Mouse (Mus musculus) urinary bladder, adult 18-20 months (tissue): ENCODE data around the gene Myo1g.
"Not testable (repeated sequence)": the region's sequence is repeated elsewhere in the genome, so short reads cannot be mapped to it uniquely, and the experiment has no call there.

Source experiments
- DNase-seq, 2 experiments: peaks; one replicate each; pipeline ENCODE4 v3.0.0; 2022; ENCODE audit warnings: low spot score in 2 of 2, mixed read lengths in 2 of 2

Myo1g gene

DNA sequence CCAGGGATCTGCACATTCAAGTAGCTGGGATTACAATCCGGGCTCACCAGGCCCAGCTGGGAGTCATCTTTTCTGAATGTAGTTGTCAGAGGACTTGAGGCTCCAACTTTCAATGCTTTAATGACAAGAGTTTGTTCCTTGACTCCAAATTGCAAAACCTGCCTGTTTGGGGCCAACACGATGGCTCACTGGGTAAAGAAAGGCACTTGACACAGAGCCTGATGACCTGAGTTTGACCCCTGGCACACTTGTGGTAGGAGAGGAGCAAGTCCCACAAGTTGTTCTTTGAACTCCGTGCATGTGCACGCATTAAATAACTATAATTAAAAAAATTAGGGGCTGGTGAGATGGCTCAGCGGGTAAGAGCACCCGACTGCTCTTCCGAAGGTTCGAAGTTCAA is 9.2 kb upstream of the Myo1g start:
- DNase-seq: peak in 1 of 2 experiments; percentile 33

DNA sequence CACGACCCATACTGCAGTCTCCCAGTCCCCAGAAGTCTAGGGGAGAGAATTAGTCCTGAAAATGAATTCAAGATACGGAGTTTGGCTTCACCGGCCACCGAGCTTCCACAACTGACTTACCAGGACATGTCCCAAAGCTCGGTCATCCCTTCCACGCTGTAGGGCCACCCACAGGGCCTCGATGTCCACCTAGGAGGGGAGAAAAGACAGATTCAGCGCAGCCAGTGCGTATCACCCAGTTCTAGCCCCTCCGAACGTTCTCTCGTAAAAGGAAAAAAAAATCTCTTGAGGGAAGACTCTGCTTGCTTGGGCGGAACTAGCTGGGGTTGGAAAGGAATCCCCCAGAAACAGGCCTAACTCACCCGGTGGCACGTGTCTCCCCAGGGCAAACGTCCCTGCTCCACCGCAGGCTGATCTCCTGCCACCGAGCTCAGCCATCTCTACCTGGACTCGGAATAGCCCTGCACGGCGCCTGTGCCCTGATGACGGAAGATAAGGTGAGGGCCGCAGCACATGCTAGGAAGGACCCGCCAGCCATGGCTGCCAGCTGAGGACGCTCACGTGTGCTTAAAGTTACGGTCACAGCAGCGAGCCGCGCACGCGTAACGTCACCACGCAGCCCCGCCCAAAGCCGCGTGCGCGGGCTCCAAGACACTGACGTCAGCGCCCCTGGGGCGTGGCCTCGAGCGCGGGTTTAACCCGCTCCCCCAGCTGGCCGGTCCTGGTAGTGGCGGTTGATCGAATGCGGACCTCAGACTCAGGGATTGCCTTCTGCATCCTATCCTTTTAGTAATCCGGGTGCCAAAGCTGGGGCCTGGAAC is 7.6 kb upstream of the Myo1g start:
- DNase-seq: peak; percentile 94 to 98

DNA sequence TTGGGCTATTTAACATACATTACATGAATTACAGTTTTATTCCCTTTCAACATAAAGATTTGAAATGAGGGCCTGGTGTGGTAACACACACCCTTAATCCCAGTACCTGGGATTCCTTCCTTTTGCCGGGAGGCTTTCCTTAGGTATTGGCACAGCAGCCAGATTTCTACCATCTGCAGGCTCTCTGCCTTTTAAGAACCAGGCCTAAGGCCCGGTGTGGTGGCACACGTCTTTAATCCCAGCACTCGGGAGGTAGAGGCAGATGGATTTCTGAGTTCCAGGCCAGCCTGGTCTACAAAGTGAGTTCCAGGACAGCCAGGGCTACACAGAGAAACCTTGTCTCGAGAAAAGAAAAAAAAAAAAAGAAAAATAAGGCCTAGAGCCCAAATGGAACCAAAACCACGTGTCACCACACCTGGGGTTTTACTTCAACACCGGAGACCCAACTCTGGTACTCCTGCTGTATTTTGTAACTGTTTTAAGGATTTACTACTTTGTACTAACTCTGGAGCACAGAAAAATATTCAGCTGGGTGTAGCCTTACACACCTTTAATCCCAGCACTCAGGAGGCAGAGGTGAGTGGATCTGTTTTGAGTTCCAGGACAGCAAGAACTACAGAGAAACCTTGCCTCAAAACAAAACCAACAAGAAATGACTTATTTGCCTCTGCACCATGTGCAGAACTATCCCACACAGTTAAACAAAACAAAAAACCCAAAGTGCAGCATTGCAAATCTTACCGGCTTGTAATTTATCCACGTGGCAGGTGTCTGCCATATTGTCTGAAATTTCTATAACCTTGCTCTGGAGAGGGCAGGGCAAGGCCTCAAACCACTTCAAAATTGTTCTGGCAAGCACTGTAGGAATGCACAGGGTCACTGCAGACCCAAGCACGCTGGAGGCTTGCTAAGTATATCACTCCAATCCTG is 6.8 kb upstream of the Myo1g start:
- no peak for DNase-seq

DNA sequence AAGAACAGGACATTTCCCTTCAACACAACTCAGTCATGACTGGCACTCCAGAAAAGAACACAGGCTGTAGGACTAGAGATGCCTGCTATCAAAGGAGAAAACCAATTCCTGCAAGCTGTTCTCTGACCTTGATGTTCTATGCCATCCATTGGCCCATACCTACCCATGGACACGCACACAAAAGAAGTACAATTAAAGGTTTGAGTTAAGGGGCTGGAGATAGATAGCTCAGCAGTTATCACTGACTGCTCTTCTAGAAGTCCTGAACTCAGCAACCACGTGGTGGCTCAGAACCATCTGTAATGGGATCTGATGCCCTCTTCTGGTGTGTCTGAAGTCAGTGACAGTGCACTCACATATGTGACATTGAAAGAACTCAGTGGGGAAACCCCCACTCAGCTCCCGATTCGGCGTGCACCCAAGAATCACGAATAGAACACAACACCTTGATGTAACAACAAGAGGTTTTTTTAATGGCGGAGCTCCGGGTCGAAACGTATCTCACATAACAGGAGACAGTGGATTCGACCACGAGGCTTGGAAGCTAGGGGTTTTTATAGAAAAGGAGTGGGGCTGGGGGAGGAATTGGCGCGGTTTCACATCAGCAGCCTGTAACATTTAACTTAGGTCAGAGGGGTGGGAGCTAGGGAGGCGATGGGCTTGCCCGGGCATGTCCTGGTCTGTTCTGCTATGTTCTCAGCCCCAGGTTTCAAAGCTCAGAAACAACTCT is 5.9 kb upstream of the Myo1g start:
- not testable (repeated sequence) for DNase-seq

DNA sequence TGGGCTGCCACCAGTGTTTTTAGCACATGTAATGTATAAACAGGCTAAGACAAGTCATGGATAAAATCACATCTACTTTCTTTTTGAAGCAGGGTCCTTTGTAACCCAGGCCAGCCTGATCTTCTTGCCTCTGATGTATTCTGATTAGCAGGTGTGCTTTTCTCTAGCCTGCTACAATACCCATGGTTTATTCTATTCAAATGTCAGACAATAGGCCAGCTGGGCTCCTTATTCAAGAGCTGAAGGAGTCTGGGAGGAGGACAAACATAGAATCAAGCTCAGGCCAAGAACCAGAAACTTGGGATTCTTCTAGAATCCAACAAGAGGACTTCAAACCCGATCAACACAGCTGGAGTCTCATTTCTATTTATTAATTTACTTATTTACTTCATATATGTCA is 4.5 kb upstream of the Myo1g start:
- no peak for DNase-seq

DNA sequence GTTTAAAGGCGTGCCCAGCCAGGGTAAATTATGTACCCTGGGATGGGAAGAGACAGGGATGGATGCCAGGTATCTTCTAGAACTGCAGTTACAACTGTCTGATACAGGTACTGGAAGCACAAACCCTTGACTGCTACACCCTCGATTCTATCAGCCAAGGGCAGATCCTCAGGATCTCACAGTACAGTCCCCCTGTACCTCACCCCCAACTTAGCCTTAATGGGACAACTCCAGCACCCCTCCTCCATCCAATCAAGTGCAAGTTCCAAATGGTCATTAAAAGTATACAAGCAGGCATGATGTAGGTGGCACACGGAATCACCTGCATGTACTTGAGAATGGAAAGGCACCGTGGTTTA is 4.1 kb upstream of the Myo1g start:
- no peak for DNase-seq

DNA sequence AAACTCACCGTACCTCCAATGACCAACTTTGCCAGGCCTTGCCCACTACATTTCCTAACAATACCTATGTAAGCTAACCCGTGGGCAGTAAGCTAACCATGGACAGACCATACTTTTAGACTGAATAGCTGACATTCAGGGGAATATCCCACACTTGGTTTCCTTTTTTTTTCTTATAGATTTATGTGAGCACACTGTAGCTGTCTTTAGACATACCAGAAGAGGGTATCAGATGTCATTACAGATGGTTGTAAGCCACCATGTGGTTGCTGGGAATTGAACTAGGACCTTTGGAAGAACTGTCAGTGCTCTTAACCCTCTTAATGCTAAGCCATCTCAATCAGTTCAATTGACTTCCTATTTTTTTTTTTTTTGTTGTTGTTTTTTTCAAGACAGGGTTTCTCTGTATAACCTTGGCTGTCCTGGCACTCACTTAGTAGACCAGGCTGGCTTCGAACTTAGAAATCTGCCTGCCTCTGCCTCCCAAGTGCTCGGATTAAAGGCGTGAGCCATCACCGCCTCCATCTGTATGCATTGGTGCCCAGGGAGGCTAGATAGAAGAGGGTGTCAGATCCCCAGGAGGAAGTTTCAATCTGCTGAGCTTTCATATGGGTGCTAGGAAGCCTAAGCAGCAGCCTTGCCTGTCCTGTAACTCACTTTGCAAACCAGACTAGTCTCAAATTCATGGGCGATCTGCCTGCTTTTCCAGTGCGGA is 3.6 kb upstream of the Myo1g start:
- DNase-seq: no peak

GRCm38 (mm10) chr11:6523662-6524088 is 2.9 kb upstream of the Myo1g start:
- DNase-seq: no peak

DNA sequence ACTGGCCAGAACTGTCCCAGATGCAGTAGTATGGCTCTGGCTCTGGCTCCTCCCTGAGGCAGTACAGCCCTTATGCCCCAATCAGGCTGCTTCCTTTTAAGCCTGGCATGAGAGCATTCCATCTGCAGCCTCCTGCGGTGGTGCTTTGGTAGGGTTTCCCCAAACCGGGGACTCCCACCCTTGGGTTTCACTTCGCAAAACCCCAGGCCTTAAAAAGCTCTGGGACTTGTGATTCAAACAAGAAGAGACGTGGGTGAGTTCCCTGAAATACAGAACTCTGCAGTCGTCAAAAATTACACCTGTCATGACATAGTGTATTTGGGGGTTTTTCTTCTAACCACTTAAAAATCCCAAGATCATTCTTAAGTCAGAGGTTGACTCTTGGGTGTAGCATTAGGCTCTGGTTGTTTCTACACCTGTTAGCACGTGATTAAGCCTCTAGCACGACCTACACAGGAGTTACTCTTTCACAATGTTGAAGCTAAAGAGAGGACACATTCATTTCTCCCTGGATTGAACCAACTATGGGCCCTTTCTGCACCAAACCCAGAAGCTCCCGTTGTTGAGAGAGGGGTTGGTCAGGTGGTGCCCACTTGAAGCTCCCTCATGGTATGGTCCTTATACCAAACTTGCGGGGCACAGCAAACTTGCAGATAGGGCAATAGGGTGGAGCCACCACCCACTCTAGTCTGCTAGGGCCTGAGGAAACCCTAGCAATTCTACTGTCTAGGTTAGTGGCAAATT is 2.2 kb upstream of the Myo1g start:
- no peak for DNase-seq

DNA sequence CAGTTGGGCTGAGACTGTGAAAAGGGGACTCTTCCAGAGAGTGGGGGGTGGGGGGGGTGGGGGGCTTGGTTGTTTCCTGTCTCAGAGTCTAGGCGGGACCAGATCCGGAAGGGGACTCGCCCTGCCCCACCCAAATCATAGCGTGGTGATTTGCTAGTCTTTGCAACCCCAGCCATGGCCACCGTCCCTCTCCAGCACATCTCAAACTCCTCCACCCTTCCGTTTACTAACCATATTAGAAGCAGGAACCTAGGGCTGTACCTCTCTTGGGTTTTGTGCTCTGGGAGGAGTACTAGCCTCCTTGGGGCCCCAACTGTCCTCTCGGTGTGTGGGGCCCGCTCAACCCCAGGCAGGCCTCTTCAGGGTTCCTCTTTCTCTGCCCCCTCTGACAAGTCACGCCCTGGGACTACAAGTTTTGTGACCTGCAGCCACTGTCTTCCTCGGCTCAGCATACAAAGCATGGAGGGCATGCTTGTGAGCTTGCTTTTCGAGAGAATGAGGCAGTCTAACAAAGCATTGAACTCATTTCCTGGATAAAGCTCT is 1.2 kb downstream of the Myo1g start:
- DNase-seq: no peak

DNA sequence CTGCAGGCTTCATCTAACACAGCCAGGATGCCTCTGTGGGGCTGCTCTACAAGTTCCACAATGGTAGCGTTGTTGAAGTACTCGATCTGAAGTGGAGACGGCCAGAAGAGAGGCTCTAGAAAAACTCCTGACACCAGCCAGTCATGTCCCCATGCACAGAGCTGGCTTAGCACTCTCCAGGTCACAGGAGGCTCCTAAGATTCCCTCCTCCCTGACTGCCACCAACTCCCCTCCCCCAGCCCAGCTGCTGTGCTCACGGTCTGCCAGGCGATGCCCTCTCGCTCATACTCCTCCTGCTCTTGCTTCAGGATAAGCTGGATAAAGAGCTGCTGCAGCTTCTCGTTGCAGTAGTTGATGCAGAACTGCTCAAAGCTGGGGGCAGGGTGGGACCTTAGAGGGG is 5.9 kb downstream of the Myo1g start:
- DNase-seq: no peak

DNA sequence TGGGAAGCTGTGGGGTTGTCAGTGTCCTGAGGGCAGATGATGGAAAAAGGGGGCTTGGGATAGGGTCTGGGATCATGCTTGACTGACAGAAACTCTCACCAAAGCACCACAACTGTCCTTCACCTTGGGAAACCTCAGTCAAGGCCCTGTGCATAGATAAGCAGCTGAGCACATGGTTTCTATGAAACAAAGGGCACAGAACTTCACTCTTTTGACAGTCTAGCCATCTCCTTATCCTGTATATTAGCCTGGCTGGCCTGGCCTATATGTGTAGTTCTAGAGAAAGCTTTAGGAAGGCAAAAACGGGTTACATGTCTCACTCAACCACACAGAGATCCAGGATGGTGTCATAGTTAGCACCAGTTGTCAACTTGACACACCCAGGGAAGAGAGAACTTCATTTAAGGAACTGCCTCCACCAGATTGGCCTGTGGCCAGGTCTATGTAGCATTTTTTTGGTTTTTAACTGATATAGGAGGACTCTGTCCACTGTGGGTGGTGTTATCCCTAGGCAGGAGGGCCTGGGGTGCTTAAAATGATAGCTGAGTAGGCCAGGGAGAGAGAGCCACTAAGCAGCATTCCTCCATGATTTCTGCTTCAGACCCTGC is 12.4 kb downstream of the Myo1g start:
- DNase-seq: no peak

DNA sequence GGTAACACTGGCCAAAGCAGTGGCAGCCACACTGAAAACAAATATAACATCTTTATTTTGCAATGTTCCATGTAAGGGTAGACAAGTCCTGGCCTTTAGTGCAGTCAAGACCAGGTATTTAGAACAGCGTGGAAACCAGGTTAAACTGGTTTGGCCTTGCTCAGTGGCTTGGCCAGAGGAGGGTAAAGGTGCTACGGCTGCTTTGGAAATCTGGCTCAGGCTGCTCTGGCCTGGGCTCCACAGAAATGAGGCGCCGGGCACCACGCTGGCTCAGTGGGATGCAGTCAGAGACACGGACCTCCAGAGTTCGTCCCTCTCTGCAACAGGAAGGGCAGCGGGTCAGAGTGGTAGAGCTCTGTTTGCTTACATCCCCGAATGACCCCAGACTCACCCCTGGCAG is 14.2 kb downstream of the Myo1g start:
- DNase-seq: peak; percentile 37 to 60

DNA sequence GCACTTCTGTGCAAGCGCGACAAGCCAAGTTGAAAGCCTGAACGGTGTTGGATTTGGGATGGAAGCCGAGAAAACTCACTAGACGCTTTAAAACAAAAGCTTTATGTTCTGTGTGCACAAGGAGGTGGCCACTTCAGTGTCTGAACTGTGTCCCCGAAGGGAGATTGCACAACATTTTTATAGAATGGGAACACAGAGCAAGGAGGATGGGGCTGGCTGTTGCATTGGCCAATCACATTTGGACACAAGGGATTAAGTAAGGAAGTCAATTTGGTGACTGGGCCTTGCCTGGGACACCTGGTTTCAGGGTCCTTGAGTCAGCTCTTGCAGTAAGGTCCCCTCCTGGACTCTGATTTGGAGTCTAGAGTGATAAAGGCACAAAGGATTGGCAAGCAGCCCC is 16.1 kb downstream of the Myo1g start:
- peak; percentile 28 to 53 for DNase-seq

DNA sequence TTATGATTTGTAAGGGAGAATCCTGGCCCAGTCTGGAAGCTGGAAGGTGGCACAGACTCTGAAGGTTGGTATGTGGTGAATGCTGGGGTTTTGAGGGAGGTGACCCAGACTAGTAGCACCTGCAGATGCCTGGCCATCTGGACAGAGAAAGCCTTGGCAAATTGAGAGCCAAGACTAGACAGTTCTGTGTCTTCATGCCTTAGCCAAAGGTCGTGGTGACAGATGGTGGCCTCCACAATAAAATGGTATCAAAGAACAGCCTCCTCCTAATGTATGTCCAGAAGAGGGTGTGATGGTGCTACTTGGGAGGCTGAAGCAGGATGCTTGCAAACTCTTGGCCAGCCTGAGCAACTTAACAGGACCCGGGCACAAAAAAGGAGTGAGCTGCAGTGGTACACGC is 16.5 kb downstream of the Myo1g start:
- no peak for DNase-seq

DNA sequence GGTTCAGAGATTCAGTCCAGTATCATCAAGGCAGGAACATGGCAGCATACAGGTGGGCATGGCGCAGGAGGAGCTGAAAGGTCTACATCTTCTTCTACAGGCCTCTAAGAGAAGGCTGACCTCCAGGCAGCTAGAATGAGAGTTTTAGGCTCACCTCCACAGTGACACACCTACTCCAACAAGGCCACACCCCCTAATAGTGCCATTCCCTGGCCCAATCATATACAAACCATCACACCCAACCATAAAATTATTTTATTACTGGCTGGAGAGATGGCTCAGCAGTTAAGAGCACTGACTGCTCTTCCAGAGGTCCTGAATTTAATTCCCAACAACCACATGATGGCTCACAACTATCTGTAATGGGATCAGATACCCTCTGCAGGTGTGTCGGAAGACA is 18.3 kb downstream of the Myo1g start:
- no peak for DNase-seq

DNA sequence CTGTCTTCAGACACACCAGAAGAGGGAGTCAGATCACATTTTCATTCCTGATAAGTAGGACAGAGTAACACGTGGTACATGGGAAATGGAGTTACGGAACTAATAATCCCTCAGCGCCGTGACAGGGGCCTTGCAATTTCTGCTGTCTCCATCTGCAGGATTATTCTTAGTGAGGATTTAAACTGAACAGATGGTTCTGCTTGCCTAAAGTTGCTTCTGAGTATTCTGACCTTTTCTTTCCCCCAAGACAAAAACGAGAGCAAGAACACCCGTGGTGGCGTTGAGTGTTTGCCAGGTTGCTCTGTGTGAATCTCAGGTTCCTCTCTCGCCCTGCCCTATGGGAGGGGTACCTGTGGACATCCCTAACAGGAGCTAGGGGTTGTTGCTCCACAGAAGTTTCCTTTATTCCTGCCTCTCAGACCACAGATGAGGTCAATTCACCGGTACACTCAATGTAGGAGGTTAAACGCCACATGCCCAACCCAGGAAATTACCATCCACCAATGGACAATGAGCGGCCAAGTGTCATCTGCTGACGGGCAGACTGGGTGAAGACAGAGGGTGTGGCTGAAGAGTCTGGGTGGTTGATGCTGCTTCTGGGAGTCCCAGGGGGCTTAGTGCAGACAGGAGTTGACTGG is 23.3 kb downstream of the Myo1g start:
- DNase-seq: no peak

GRCm38 (mm10) chr11:6489691-6490503 is 30.9 kb downstream of the Myo1g start:
- no peak for DNase-seq

GRCm38 (mm10) chr11:6489257-6489656 is 31.5 kb downstream of the Myo1g start:
- DNase-seq: no peak
